Mouse (Mus musculus) regulatory T cell (primary cell): ENCODE results near the gene Ndufb4.
"Not testable (repeated sequence)": the region's sequence is repeated elsewhere in the genome, so short reads cannot be mapped to it uniquely, and the experiment has no call there.

Experiments used
- in situ Hi-C: fragments of 300-600 bp; cut with MboI, MseI; formaldehyde crosslinking; loops from one replicate; pipeline ENCODE4 v1.15.1; 2025; ENCODE audit warnings: high pct_unique_total_duplicates

The Ndufb4 gene

DNA sequence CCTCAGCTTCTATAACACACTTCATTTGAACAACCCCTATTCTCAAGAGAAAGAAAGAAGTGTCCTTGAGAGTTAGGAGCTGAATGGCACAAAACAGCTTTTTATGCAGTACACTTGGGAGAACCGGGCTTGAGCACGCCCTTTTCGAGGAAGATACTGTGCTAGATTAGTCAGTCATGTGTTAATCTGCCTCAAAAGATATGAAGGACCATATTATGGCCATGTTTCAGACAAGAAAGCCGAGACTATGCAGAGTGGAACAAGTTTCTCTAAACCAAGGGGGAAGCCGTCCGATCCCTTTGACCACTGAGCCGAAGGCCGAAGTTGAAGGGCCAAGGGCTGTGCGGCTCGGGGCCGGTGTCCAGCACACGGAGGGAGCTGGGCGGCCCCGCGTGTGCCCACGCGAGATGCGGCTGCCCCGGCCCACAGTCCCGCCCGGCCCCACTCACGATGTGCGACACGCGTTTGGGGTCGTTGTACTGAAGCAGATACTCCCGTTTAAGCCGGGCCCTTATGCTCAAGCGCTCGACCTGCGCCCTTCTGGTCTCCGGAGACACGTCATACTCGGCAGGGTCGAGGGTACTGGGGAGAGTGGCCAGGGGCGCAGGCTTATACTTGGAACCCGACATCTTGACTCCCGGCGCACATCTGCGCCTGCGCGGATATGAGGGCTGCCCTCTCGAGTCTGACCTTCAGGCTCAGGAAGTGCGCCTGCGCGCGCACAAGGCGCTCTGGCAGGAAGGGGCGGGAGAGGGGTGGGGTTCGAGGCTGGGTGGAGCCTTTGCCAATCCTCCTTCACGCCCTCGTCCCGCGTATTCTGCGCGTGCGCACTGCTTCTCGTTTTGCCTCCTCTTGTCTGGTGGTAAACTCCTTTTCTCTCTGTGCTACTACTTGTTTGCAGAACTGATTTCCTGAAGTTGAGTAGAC, at the start of gene Ndufb4:
TSS of gene Ndufb4 (minus strand) at position 723 of the 927 bp plus-strand sequence.
- in situ Hi-C loops, result no loop called here

DNA sequence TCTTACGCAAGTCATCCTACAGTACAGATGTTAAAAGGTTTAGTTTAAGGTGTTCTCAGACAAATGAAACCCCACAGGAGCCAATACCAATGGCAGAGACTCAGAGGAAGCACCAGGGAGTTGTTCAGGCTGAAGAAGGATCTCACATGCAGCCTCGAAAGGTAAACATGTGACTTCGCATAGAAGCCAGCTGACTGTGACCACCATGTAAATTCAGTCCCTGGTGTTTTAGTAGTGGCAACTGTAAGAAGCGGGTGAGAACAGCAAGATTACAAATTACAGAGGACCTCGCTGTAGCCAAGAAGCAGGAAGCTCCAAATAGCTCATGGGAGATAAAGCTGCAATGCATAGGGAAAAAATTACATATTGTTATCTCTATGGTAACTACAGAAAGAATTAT, 49.6 kb upstream of the Ndufb4 start:
- in situ Hi-C loops, result no loop called here

DNA sequence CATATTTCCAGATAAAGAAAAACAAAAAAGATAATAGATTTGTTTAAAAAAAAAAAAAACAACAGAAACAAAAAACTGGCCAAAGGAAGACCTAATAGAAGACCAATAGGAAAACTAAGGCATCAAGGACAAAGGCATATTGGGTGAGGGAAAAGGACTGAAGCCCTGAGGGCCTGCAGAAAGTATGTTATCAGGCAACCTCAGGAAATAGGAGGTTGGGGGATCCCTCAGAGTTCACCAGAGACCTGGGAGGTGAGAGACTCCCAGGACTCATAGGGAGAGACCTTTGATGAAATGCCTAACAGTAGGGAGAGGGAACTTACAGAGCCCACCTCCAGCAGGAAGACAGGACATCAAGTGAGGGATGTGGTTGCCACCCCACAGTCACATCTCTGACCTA, 45.8 kb upstream of the Ndufb4 start:
- in situ Hi-C loops, result not testable (repeated sequence)

DNA sequence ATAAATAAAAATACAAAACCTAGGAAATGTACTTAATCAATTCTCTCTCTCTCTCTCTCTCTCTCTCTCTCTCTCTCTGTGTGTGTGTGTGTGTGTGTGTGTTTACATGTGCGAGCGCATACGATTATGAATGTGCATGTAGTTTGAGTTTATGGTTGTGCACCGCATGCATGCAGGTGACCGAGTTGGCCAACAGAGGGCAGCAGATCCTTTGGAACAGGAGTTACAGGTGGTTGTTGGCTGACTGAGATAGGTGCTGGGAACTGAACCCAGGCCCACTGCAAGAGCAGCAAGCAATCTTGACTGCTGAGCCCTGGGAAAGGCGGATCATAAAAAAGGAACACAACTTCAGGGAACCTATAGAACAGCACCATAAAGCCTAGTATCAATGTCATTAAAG, 44.5 kb upstream of the Ndufb4 start:
- in situ Hi-C loops, result loop anchor here (25.0 kb wide), 2 partner anchors 586 to 764 kb away; partner anchors contain the start of genes Adprh and Cd80

DNA sequence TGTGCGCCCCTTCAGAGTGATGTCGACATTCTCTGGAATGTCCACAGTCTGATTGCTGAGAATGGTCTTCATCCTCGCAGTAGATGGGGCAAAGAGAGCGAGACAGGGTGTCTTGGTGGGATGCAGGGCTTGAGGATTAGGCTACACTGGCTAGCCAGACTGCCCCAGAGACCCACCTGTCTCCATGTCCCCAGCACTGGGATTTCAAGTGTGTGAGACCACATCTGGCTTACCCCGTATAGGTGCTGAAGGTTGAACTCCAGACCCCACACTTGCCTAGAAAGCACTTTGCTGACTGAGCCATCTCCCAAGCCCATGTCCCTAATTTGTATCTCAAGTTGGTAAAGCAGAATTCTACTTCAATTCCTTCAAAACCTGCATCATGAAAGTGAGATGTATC, 43.0 kb upstream of the Ndufb4 start:
- in situ Hi-C loops, result loop anchor here (25.0 kb wide), 2 partner anchors 585 to 765 kb away; partner anchors contain the start of genes Adprh and Cd80

DNA sequence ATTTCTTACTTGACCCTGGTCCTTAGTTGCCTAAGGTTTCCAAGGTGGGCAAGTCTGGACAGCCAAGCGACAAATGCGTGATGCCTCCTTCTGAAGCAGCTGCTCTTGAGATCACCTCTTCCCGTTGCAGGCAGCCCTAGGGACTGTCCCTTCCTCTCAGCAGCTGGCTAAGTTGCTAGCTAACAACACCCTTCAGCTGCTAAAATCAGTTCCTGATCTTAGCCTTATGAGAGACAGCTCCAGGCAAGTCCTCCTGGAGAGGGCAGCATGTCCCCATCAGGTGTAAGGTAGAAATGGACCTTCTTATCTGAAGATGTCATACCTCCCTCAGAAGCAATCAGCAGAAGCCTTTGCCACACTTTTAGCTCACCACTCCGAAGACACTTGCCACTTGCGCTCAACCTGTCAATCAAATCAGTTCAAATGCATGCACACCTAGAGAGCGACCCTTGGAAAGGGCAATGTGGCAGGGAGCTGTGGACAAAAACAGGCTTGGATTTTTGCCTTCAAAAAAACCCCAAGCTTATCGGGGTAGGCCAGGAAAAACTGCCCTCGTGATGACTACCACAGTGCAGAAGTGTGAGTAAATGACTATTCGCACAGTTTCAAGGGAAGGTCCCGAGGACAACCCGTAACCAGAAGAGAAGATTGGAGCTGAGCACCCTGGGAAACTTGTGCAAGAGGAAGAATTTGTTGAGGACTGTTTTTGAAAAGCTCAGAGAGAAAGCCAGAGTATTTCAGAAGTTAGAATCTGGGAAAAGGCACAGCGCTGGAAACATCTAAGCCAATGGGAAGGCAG, 36.9 kb upstream of the Ndufb4 start:
- in situ Hi-C loops, result loop anchor here (25.0 kb wide), 2 partner anchors 579 to 771 kb away; partner anchors contain the start of genes Adprh and Cd80

DNA sequence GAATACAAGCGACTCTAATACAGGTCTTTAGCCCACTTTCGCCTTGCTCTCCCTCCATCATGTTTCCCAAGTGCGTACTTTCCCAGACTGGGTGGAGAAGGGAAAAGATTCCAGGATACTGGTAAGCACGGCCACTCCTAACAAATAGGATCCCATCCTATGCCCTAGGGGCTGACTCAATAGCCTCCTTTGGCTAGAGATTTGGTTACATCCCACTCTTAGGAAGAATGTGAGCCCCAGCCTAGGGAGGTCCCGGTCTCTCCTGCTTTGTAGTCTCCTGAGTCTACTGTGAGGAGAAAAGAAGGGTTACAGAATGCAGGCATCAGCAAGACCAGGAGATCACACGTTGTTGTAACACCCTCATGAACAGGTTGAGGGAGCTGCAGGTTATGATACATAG, 36.2 kb upstream of the Ndufb4 start:
- in situ Hi-C loops, result loop anchor here (25.0 kb wide), 2 partner anchors 578 to 772 kb away; partner anchors contain the start of genes Adprh and Cd80

DNA sequence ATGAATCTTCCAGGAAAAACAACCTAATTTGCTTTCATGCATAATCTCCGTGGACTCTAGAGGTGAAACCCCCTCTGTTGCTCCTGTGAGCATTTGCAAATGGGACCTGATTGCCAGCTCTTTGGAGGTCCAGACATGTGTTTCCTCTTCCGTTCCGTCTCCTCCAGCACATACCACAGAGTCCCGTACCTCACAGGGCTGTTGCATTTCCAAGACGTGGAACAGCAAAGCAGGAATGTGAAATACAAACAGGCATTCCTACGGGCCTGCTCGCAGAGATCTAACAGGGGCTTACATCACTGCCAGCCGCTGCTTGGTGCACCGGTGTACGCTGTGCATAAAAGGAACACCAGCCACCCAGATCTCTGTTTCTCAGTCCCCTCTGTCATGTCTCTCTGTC, 35.7 kb upstream of the Ndufb4 start:
- in situ Hi-C loops, result loop anchor here (10.0 to 25.0 kb wide), 3 partner anchors 255 to 772 kb away; partner anchors contain the start of genes Adprh and Cd80

DNA sequence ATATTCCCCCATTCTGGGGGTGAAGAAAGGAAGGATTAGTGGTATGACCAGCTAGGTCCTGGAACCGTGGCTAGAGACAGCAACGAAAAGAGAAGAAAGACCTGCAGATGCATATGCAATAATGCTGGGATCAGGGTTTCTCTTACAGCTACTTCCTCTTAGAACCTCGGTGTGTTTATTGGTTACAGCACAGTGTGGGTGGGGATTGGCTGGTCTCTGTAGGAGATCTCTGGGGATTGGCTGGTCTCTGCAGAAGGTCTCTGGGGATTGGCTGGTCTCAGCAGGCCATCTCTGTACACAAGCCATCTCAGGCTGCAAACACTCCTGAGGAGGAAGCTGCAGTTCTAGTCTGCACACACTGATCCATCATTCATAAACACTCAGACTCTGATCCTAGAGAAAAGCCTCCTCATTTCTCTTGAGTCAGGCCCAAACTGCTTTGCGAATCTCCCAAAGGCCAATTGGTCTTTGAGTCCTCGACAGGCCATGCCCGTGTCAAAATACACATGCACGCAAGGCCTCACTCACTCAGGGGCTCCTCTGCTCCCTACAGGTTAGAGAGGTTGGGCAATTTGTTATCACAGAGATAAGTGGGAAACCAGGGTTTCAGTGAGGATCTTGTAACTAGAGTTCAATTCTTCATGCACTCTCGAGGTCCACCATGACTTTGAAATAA, 35.1 kb upstream of the Ndufb4 start:
- in situ Hi-C loops, result loop anchor here (10.0 to 25.0 kb wide), 3 partner anchors 255 to 773 kb away; partner anchors contain the start of genes Adprh and Cd80

- in situ Hi-C loops, result loop anchor here (10.0 to 25.0 kb wide), 3 partner anchors 257 to 774 kb away; partner anchors contain the start of genes Adprh and Cd80
Observed at GRCm38 (mm10) chr16:37688181-37688580, 33.9 kb upstream of the Ndufb4 start.

- in situ Hi-C loops, result loop anchor here (10.0 to 25.0 kb wide), 3 partner anchors 257 to 775 kb away; partner anchors contain the start of genes Adprh and Cd80
Observed at GRCm38 (mm10) chr16:37687301-37687980, 33.2 kb upstream of the Ndufb4 start.

DNA sequence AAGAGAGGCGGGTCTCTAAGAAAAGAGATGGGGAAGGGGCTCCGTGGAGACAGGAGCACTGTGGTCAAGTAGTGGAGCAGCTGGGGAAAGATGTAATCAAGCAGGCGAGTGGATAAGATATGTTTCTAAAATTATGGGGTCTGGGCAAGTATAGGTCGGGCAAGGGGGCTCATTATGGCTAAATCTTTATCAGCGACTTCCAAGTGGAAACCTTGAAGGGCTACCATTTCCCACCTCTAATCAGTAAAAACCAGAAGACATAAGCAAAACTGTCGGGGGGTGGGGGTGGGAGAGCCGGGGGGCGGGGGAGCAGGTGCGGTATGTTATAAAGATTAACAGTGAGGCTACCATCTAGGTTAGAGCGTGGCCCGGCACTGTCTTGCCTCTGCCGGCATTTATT, 32.6 kb upstream of the Ndufb4 start:
- in situ Hi-C loops, result loop anchor here (10.0 to 25.0 kb wide), 3 partner anchors 258 to 775 kb away; partner anchors contain the start of genes Adprh and Cd80

DNA sequence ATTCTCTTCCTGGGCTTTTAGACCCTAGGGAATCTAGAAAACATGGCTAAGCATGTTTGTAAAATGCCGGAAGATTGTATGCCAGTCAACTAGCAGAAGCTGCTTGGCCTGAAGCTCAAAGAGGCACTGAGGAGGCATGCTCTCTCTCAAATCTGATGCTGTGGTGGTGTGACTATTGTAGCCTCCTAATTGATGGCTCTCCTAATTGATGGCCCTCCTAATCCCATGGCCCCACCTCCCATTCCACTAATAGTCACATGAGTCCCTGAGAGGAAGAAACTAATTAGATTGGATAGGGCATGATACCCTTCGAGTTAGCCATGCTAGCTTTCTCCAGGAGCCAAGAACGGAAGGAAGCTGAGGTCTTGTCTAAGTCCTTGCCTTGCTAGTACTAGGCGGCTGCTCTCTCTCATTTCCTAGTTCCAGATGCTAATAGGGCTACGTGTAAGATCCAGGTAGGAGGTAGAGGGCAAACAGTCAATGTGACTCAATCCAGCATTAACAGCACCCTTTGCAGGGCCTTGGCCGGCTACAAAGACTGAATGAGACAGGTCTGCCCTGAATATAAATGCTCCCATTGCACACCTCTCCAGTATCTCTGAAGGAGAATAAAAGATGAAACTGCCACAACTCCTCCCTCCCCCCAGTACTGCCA, 31.8 kb upstream of the Ndufb4 start:
- in situ Hi-C loops, result loop anchor here (10.0 to 25.0 kb wide), 3 partner anchors 259 to 776 kb away; partner anchors contain the start of genes Adprh and Cd80

DNA sequence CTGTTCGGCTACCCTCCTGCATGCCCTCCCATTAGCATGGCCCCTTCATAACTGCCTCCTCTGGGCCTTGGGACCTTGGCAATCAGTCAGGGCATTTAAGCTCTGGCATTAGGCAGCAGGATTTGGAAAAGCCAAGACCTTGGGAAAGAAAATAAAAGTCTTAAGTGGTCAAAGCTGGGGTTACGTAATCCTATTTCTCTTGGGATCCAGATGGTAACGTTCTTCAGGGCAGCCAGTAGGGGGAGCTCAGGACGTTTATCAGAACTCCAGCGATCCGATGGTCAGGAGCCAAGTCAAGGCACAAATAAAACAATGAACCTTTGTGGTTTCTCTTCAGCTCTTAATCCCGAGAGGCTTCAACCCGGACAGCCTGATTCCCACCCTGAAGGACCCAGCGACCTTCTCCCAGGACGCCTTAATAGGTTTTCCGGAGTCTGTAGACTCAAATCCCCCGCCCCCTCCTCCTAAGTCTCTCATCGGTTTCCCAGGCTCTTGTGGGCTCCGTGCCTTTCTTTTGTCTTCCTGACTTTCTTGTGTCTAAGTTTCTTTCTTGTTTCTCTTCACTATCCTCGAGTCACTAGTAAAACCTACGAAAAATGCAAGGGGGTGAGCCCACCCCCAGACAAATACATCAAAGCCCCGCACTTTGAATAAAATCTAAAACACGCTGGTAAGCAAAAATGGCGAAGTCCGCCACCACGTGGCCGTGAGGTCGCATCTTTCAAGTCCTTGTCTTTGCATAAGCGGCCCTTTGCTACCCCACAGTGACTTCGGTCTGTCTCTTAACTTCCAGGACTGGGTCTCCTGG, 30.6 kb upstream of the Ndufb4 start:
- in situ Hi-C loops, result loop anchor here (10.0 to 25.0 kb wide), 3 partner anchors 260 to 777 kb away; partner anchors contain the start of genes Adprh and Cd80

GRCm38 (mm10) chr16:37684259-37684633, 30.0 kb upstream of the Ndufb4 start:
- in situ Hi-C loops, result loop anchor here (10.0 to 25.0 kb wide), 3 partner anchors 261 to 778 kb away; partner anchors contain the start of genes Adprh and Cd80

GRCm38 (mm10) chr16:37683154-37684130, 29.2 kb upstream of the Ndufb4 start:
- in situ Hi-C loops, result loop anchor here (10.0 to 25.0 kb wide), 3 partner anchors 261 to 779 kb away; partner anchors contain the start of genes Adprh and Cd80

DNA sequence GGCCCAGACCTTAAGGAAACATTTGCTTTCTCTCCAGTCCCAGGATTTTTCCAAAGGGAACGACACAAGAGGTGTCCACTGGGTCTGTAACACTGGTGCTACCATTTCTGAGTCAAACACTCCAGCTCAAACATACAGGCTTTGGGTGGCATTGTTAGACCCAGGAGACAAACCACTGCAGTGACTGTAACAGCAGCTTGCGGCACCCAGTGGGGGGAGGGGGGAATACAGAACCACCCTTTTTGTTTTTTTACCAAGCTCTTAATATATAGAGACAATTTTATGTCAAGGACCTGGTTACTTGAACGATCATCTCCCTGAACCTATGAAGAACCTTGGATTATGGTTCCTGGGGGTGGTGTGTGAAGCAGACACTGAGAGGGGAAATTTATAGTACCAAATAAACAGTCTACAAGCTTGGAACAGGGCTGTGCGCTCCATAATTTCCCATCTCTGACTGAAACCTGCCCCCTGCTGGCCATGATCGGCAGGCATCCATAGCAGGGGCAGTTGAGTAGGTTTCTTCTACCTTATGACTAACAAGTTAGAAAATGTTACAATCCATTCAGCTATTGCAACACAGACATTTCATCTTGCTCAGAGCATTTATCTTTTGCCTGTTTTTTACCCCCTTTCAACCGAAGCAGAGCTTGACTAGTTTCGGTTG, 28.2 kb upstream of the Ndufb4 start:
- in situ Hi-C loops, result loop anchor here (10.0 to 25.0 kb wide), 3 partner anchors 262 to 780 kb away; partner anchors contain the start of genes Adprh and Cd80
